Mouse (Mus musculus): Measurements from ENCODE around the gene Frem1. TPM values are rescaled to one million over a fixed set of nuclear protein-coding genes. Genes with fewer than 3 reads are reported as not detected.
A peak's percentile ranks its signal among the peaks of the same experiment; 100 is the strongest.

Gene Frem1
- total and polyA plus RNA-seq, 3 experiments, result 0.01 to 0.27 TPM; not detected in 1

- no peak for ATAC-seq (ENCODE audit: extremely low read depth, insufficient number of reproducible peaks, low FRiP score, poor library complexity, severe bottlenecking)
- no peak overlapping the region for H3K4me3 ChIP-seq (ENCODE audit: low read depth, low read length)
These were observed 195.2 kb downstream of the Frem1 start for GRCm38 (mm10) chr4:82856986-82857385.

GRCm38 (mm10) chr4:82853809-82854208 is 198.3 kb downstream of the Frem1 start:
- no peak for TF ChIP-seq POLR2AphosphoS5 (IDR thresholded peaks at IDR 0.05; ENCODE audit: insufficient replicate concordance, low read depth, low read length)
- no peak for TF ChIP-seq GATA2 (IDR thresholded peaks at IDR 0.05; ENCODE audit: borderline replicate concordance, low read depth, low read length)
- TF ChIP-seq CTCF (IDR thresholded peaks at IDR 0.05; ENCODE audit: low read depth, low read length), result no peak
- no peak for TF ChIP-seq GATA1 (IDR thresholded peaks at IDR 0.05; ENCODE audit: borderline replicate concordance, low read length)
- no peak for TF ChIP-seq TAL1 (conservative IDR thresholded peaks at IDR 0.05; ENCODE audit: low read depth, low read length)
- no peak for DNase-seq (ENCODE audit: low spot score)
- no peak for ATAC-seq (ENCODE audit: extremely low read depth, insufficient number of reproducible peaks, low FRiP score, poor library complexity, severe bottlenecking)

More at GRCm38 (mm10) chr4:82856986-82857385, 195.2 kb downstream of the Frem1 start:
- H3K27me3 ChIP-seq (ENCODE audit: insufficient read depth, low read length), result no peaks in the 10 kb centered on the region
- H3K9me3 ChIP-seq (replicated peaks), result no peaks in the 10 kb centered on the region
- DNase-seq (ENCODE audit: low spot score), result no peak
- H3K36me3 ChIP-seq (replicated peaks), result peaks cover 23% of the 10 kb centered on the region
- peaks cover 29% of the 10 kb centered on the region for H3K4me1 ChIP-seq (ENCODE audit: insufficient read depth, low read depth, low read length)
- TF ChIP-seq GATA1 (IDR thresholded peaks at IDR 0.05; ENCODE audit: borderline replicate concordance, low read length), result no peak
- no peak for TF ChIP-seq POLR2AphosphoS5 (IDR thresholded peaks at IDR 0.05; ENCODE audit: insufficient replicate concordance, low read depth, low read length)
- no peak for TF ChIP-seq GATA2 (IDR thresholded peaks at IDR 0.05; ENCODE audit: borderline replicate concordance, low read depth, low read length)
- no peak for TF ChIP-seq TAL1 (conservative IDR thresholded peaks at IDR 0.05; ENCODE audit: low read depth, low read length)
- no peak for TF ChIP-seq CTCF (IDR thresholded peaks at IDR 0.05; ENCODE audit: low read depth, low read length)

GRCm38 (mm10) chr4:82848552-82849234 is 203.4 kb downstream of the Frem1 start:
- Histone ChIP-seq H3K9me3 (replicated peaks) (no peaks in the 10 kb centered on the region), H3K27me3 (ENCODE audit: insufficient read depth, low read length) (no peaks in the 10 kb centered on the region), H3K36me3 (replicated peaks) (peaks cover 39% of the 10 kb centered on the region), H3K4me1 (ENCODE audit: insufficient read depth, low read depth, low read length) (peaks cover 25% of the 10 kb centered on the region), H3K4me3 (ENCODE audit: low read depth, low read length) (no peak overlapping the region)
- TF ChIP-seq TAL1 (conservative IDR thresholded peaks at IDR 0.05; ENCODE audit: low read depth, low read length) (no peak), CTCF (IDR thresholded peaks at IDR 0.05; ENCODE audit: low read depth, low read length) (no peak), POLR2AphosphoS5 (IDR thresholded peaks at IDR 0.05; ENCODE audit: insufficient replicate concordance, low read depth, low read length) (no peak), GATA2 (IDR thresholded peaks at IDR 0.05; ENCODE audit: borderline replicate concordance, low read depth, low read length) (no peak), GATA1 (IDR thresholded peaks at IDR 0.05; ENCODE audit: borderline replicate concordance, low read length) (no peak)
- ATAC-seq (ENCODE audit: extremely low read depth, insufficient number of reproducible peaks, low FRiP score, poor library complexity, severe bottlenecking) (peak; percentile 96), DNase-seq (ENCODE audit: low spot score) (peak; percentile 37)

More at GRCm38 (mm10) chr4:82853809-82854208, 198.3 kb downstream of the Frem1 start:
- Histone ChIP-seq H3K36me3 (replicated peaks) (peaks cover 33% of the 10 kb centered on the region), H3K4me1 (ENCODE audit: insufficient read depth, low read depth, low read length) (peaks cover 36% of the 10 kb centered on the region), H3K27me3 (ENCODE audit: insufficient read depth, low read length) (no peaks in the 10 kb centered on the region), H3K9me3 (replicated peaks) (no peaks in the 10 kb centered on the region), H3K4me3 (ENCODE audit: low read depth, low read length) (no peak overlapping the region)

Other genes starting within 250 kb of the Frem1 start
- 41.8 and 55.3 TPM in 2 replicates for gene Zdhhc21, start 192.4 kb downstream of the Frem1 start, total RNA-seq (2014; fragmentation: Nextera tagmentation)
- 23.9 and 28.6 TPM in 2 replicates for gene Zdhhc21, start 192.4 kb downstream of the Frem1 start, total RNA-seq (2017)
- 2.2 and 2.9 TPM in 2 replicates for gene Zdhhc21, start 192.4 kb downstream of the Frem1 start, polyA plus RNA-seq (2012)
- not detected in 2 replicates for gene Cer1, start 167.2 kb downstream of the Frem1 start, total RNA-seq (2014; fragmentation: Nextera tagmentation)
- 0.06 TPM in 1 of 2 replicates, not detected in the other for gene Cer1, start 167.2 kb downstream of the Frem1 start, total RNA-seq (2017)
- gene Cer1, start 167.2 kb downstream of the Frem1 start, polyA plus RNA-seq (2012), result not detected in 2 replicates